Mouse (Mus musculus): ENCODE measurements around the gene Cisd3. TPM values are rescaled to one million over a fixed set of nuclear protein-coding genes. Genes with fewer than 3 reads are reported as not detected.

Gene Cisd3
- total RNA-seq, 2 experiments from 2014 or later, result 1.7 to 2.3 TPM

DNA sequence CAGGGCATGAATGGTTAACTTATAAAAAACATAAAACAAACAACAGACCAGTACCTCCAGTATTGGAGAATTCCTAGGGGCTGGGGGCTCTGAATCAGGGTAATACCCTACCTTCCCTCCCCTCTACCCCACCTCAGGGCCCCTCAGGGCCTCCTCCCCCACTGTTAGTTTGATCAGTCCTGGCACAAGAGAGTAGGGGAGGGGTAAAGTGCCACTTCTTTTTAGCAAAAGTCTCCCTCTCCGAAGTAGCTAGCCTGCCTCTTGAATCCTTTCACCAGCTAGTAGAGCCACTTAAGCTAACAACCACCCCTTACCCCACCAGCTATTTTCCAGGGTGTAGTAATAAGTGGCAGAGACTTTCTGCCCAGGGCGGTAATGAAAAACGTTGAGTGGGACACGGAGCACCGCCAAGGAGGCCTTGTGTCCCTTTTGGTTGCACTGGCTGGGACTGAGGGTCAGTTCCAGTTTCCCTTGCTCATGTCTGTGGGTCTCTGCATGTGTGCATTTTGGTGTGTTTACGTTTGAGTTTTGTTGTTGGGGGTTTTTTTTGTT is 3.0 kb upstream of the Cisd3 start:
- ATAC-seq (replicated peaks; ENCODE audit: low FRiP score, poor library complexity, severe bottlenecking), result no peak

DNA sequence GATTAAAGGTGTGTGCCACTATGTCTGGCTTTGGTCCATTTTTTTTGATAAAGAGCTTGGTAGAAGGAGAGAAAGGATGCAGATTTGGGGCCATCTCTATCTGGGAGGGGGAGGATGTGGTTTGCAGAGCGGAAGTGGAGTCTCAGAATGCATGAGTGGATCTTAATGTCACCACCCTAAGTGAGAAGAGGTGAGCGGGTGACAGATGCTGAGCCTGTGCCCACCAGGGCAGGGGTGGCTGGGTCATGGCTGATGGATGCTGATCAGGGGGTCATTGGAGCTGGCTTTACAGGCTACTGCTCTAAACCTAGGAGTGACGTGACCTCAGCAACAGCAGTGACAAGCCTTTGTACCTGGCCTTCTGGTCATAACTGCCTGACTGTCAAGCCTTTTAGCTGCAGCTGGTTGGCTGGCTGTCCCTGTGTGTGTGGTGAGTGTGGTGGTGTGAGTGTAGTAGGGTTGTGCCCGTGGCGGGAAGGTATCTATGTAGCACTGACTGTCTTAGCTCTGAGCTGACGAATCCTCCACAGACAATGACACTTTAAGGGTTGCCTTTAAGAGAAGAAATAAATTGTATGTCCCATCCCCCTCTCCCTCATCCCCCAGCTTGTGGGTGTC is 1.5 kb upstream of the Cisd3 start:
- no peak for ATAC-seq (replicated peaks; ENCODE audit: low FRiP score, poor library complexity, severe bottlenecking)

DNA sequence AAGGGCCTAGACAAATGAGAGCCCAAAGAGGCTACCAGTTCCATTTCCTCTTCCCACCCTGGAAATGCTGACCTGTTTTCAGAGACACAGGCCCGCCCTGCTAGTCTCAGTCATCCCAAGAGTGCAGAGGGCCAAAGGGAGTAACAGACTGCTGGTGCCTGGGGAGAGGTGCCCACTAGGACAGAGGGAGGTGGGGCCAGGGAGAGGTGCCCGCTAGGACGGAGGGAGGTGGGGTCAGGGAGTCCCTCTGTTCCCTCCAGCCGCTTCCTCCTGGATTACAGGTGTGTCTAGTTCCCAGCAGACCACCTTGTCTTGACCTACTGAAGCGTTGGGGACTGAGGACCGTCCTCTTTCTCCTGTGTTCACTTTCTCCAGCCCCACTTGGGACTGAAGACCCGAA is 860 bp upstream of the Cisd3 start:
- ATAC-seq (replicated peaks; ENCODE audit: low FRiP score, poor library complexity, severe bottlenecking), result no peak

DNA sequence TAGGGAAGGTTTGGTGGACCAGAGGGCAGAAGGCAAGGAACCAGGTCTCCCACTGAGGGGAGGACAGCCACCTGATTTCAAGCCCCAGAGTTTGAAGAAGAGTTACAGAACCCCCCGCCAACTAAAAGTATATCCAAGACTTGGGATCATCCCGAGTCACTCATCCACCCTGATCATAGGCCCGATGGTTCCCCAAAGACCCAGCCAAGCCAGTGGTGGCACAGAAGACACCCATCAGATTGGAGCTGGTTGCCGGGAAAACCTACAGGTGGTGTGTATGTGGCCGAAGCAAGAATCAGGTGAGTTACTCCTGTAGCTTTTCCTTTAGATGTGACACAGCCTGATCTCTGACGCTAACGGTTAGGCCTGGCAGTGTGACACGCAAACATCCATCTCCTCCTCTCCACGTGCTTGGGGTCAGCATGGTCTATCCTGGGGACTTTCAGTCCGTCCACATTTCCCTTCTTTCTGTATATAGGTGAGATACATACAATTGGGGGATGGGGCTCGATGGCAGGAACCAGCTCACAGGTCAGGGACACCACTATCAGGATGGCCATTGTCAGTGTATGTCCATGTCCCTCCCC is 789 bp downstream of the Cisd3 start:
- no peak for ATAC-seq (replicated peaks; ENCODE audit: low FRiP score, poor library complexity, severe bottlenecking)

DNA sequence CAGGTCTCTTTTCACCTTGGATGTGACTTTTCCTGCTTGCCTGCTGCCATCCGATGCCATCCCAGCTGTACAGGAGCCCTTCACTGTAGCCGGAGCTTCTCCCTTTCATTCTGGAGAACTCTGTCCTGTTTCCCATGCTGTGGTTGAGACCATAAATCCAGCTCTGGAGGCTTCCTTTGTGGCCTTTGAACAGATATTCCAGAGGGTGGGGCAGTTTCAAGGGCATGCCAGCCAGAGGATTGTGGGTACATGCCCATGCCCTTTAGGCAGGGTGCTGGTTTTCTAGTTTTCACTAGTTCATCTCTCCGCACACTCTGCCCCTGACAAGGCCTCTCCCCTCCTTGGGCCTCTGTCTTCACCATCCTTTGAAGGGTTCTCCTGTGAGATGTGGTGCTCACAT is 1.4 kb downstream of the Cisd3 start:
- no peak for ATAC-seq (replicated peaks; ENCODE audit: low FRiP score, poor library complexity, severe bottlenecking)

DNA sequence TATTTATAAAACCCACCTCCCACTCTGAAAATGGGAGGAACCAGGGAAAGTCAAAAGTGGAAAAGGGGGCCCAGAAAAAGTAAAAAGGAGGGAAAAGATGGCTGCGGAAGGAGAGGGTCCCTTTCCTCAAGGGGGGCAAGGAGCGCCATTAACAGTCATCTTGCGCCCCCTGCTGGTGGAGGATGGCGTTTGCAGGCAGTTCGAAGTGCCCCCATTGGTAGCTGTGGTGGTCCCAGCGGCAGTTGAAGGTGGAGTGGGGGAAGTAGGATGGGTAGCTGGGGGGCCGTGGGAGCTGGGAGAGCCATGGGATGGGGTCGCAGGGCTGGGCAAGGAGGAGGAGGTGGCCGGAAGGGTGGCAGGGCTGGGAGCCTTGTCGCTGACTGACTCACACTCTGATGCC is 4.2 kb downstream of the Cisd3 start:
- peak; percentile 41; the same call in 1 of the 2 replicates for ATAC-seq (replicated peaks; ENCODE audit: low FRiP score, poor library complexity, severe bottlenecking)

DNA sequence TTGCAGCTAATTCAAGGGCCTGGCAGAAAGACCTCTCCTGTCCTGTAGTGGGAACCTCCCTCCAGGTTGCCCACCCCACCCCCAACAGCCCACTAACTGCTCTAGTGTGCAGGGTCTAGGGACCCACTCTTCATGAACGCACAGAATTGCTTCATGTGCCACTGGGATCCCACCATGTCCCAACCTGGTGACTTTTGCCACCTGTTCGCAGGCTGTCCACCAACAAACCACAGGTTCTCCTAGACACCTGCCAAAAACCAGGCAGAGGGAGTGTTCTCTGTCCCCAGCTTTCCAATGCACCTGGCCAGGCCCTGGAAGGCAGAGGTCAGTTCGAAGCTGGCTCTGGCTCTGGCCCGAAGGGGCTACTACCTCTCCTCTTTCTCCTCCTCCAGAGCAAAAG is 8.8 kb downstream of the Cisd3 start:
- ATAC-seq (replicated peaks; ENCODE audit: low FRiP score, poor library complexity, severe bottlenecking), result no peak

DNA sequence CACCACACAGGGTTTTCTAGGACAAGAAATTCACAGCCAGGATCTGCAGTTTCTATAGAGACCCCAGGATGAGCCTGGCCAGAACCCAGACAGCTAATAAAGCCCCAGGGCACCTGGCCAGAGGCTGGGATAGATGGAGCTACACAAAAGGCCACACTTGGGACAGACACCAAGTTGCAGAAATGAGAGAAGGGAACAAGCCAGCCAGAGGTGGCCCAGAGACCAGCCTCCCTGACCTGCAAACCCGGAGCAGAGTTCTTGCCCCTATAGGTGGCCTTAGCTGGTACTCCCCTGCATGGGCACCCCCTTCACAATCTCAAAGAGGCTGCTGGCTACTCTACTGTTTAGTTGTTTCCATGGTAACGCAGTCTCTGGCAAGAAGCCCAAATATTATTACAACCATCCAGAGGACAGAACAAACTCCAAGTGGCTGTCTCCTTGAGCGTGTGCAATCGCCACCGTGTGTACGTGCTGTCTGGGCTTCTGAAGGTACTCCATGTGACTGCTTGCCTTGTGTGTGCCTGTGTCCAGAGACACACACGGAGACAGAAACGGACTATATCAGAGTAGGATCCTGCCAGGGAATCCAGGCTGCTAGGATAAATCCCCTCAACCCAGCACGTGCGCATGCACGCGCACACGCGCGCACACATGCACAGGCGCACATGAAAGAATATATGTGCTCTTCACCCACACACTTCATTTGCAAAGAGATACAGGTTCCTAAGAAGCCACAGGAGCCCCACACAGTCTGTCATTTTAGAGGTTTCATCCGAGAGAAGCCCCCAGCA is 9.5 kb downstream of the Cisd3 start:
- no peak for ATAC-seq (replicated peaks; ENCODE audit: low FRiP score, poor library complexity, severe bottlenecking)

DNA sequence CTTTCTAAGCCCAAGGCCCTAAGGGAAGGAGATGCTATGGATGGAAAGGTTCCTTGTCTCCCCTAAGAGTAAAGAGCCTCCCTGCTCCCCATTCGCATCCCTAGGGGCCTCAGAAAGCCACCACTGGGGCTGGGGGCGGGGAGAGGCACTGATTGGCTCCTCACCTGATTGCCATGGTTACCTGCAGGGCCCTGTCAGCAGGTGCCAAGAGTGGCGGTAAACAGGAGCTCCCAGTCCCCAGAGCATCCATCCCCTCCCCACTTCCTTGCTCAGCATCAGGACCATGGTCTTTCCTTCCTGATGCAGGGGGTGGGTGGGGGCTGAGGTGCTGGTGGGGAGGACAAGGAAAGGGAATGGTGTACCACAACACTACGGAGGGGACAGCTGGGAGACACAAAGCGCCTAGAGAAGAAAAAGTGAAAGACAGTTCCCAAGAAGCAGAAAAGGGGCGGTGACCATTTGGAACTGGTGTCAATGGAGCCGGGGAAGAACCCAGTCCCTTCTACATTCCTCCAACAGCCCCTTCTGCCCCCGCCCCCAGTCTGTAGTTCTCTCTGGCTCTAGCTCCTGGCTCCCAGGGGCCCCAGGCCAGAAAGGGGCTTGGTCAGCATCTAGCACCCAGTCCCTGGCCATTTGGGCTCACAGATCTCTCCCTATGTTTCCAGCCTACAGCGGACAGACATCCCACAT is 10.2 kb downstream of the Cisd3 start:
- ATAC-seq (replicated peaks; ENCODE audit: low FRiP score, poor library complexity, severe bottlenecking), result no peak

DNA sequence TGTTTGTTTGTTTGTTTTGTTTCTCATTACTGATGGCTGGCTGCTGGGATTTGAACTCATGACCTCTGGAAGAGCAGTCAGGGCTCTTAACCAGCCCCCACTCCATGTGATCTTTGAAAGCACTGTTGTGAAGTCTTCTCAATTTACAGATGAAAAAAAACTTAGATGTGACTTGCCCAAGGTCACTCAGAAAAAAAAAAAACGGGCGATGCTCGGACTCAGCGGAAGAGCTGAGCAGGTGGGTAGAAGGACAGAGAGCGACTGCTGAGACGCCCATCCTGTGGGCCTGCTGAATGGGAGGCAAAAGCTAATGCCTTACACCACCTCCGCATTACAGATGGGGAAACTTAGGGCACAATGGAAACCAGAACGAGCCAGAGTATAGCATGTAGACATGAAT is 11.0 kb downstream of the Cisd3 start:
- no peak for ATAC-seq (replicated peaks; ENCODE audit: low FRiP score, poor library complexity, severe bottlenecking)

DNA sequence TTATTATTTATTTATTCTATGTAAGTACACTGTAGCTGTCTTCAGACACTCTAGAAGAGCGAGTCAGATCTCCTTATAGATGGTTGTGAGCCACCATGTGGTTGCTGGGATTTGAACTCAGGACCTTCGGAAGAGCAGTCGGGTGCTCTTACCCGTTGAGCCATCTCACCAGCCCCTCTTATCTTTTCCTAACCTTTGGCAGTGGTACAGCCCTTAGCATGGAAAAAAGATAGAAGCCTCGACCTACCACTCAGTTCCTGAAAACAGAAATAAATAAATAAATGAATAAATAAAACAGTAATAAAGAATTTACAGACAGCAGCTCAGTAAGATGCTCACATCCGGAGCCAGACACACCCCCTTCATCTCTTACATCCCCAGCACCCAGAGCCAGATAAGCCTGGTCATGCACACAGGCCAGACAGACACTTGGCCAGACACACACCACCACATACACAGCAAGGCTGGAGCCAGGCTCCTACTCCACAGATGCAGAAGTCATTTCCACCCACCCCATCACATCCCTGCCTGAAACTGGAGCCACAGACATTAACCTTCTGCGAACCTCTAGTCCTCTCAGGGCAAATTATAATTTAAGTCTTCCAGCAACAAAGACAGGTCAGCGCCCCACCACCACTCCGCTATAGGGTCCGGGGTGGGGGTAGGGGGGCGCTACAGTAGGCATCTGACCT is 11.7 kb downstream of the Cisd3 start:
- ATAC-seq (replicated peaks; ENCODE audit: low FRiP score, poor library complexity, severe bottlenecking), result no peak

DNA sequence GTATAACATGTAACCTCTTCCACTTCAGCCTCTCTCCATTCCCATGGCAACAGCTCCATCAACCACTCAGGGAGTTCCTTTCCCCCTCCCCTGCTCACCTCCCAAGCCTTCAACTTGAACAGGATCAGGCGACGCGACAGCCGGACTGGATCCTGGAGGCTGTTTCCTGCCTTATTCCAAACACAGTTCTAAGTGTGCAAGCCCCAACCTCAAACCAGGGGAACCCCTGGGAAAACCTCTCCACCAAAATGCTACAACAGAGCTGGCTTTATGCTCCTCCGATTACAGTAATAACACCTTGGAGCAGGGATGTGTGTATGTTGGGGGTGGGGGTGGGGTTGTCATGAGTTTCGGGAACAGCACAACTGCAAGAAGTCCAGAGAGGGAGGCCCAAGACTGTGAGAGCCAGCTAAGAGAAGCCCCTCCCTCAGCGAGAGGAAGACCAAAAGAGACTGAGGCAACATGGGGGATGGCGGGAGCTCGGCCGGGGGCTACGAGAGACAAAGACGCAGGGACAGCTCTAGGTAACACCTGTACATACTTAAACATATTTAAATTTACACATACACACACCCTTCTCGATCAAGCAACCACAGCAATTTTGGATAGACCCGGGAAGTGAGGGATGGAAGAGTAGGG is 12.4 kb downstream of the Cisd3 start:
- no peak for ATAC-seq (replicated peaks; ENCODE audit: low FRiP score, poor library complexity, severe bottlenecking)

DNA sequence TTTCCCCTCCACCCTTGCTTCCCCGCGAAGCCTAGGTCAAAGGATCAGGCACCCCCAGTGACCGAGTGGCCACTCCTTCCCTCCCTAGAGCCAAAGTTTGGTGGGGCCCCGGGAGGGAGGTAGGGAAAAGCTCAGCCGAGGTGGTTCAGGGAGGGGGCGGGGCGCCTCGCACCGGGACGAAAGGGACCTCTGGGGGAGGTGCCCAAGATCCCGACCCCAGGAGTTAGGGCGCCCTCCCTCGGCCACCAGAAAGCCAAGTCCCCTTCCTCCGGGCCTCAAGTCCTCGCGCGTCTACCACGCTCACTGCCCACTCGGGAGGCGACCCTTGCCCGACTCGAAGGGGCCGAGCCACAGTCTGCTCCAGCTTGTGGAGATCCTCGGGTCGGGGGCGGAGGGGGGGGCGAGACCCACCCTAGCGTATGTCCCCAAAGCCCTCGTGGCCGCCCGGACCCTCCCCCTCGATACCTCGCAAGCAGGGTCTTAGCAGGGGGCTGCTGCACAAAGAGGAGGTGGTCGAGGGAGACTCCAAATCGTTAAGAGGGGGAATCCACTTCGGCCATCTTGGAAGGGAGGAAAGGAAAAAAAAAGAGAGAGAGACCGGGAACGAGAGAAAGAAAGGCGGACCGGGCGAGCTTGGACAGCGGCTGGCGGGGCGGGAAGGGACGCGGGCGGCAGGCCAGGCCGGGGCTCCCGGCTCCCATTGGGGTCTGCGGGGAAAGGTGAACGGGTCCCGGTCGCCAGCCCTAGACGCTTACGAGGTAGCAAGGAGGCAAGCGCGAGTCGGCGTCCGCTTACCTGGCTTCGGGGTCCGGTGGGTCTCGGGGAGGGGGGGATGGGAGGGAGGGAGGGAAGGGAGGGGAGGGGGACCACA is 13.3 kb downstream of the Cisd3 start:
- ATAC-seq (replicated peaks; ENCODE audit: low FRiP score, poor library complexity, severe bottlenecking), result no peak

DNA sequence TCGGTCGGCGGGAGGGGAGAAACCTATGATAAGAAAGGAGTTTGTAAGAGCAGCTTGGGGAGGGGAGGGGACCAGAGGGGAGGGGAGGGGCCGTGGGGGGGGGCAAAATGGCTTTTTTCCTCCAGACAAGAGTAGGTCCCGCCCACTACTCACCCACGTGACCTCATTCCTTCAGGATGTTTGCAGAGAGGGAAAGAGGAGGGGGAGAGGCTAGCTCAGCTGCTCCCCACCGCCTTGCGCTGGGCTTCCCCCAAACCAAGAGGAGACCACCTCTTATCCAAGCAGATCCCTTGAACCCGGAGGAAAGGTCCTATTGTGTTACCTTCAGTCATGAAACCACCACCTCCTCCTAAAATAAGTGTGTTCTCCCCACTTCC is 14.0 kb downstream of the Cisd3 start:
- no peak for ATAC-seq (replicated peaks; ENCODE audit: low FRiP score, poor library complexity, severe bottlenecking)

DNA sequence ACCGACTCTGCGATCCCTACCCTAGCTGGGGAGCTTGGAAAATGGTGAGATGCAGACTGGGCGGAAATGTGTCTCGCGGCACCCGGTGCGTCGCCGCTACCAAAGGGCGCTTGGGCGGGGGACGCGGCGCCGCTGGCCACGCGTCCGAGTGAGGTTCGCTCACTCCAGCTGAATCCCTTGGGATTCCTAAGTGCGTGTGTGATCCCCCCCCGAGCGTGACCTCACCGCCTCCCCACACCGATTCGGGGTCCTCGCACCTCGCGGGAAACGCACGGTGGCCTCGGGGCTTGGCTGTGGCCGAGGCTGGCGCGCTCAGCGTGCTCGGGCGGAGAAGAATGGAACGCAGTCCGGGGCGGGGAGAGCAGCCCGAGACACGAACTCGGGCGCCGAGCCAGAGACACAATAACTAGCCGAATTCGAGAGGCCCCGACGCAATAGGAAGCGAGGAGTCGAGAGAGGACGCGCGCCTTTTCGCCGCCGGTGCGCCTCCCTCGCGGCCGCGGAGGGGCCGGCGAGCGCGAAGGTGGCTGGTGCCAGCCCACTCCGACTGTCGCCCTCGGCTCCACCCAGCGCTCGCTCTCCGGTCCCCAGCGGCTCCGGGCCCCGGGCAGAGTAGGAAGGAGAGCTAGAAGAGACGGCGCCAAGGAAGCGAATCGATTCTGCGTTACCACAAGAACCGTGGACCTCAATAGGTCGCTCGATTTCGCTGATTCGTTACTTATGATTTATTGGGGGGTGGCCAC is 14.5 kb downstream of the Cisd3 start, which contains the start of gene Pcgf2:
Gene Pcgf2 (minus strand): TSS at position 495 of the 743 bp plus-strand sequence.
- ATAC-seq (replicated peaks; ENCODE audit: low FRiP score, poor library complexity, severe bottlenecking), result no peak

DNA sequence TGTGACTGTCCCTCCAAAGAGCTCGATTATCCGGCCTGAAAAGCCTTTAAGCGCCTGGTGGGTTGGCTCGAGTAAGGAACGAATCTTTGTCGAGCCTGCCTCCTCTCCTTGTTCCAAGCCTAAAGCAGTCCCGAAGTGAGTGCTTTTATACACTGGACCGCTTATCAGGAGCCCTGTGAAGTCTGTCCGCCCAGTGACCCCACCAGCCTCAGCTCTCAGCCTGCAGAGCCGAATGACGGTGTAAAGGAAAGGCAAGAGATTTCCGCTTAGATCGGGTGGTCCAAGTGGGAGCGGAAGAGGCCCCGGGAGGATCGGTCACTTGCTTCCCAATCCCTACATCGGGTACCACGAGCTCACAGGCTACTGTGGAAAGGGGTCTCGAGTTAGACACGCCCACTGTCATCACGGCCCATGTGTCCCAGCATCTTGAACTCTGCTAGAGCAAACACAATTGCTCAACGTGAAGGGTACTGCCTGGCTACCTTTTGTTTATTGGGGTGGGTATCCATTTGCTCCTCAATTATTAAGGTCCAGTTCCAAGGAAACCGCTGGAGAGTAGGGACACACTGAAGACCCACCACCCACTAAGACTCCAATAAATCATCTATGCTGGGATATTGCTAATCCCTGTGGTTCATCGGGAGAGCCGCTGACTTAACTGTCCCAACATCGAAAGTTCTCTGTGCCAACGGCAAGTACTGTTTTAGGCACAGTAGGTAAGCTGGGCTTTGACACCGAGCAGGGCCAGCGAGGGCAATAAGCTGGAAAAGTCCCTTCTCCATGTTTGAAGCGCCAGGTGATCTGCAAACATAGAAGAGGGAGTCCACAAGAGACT is 15.3 kb downstream of the Cisd3 start:
- ATAC-seq (replicated peaks; ENCODE audit: low FRiP score, poor library complexity, severe bottlenecking), result no peak

Data from erythroblast, adult 5-6 weeks (primary cell).